ENCODE assay signal across 8 mouse cellular contexts in the genomic region with DNA sequence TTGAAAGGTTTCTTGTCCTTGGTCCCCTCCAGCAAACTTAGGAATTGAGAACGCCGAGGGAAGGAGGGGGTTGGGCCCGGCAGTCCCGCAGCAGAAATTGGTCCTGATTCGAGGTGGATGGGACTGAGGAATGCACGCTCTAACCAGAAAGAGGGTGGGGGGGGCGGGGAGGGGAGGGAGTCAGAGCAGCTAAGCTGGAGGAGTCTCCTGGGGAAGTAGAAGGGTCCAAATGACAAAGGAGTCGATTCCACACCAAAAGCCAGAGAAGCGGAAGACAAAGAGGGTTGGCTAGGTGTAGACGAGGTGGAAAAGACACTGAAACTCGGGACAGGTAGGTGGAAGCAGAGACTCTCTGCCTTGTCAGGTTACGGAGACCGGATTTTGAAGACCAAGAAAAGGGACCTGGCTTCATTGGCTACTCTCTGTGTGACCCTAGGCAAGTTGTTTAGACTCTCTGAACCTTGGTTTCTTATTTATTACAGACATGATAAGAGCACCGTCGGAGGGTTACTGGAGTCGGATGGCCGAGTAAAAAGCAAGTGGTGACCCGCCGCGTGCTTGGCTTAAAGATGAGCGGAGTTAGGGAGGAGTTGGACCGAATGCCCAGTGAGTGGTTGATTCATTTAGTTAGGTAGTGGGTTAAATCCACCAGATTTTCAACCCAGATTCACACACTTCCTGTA. TPM values are rescaled to one million over a fixed set of nuclear protein-coding genes. Genes with fewer than 3 reads are reported as not detected.
DNase-seq lines count a peak whose midpoint lies in the region; ATAC-seq and TF ChIP-seq lines count a peak whose summit lies in the region.

A gene (plus strand): TSS at position 192 of the 683 bp plus-strand sequence.

- no peak for TF ChIP-seq CTCF in small intestine, adult 2 months (IDR thresholded peaks at IDR 0.05; ENCODE audit: extremely low read depth, insufficient read length, insufficient replicate concordance, low read depth, low read length)

- peak within 1 kb of the TSS; percentile 98 for H3K27ac ChIP-seq in neural tube, embryonic 11.5 days (ENCODE audit: low read depth, low read length)
- peak within 1 kb of the TSS; percentile 98 for H3K27ac ChIP-seq in embryonic facial prominence, embryonic 13.5 days
- H3K27ac ChIP-seq in heart, embryonic 16.5 days (ENCODE audit: low read length), result peak within 1 kb of the TSS; percentile 99
- peak within 1 kb of the TSS; percentile 97 for H3K27ac ChIP-seq in small intestine, adult 2 months (ENCODE audit: insufficient read depth, low read depth, low read length)

- no peak for DNase-seq in neural tube, embryonic 11.5 days (ENCODE audit: low spot score)
- no peak for DNase-seq in neural tube, embryonic 10.5 days (ENCODE audit: extremely low spot score, low spot score)
- DNase-seq in left cerebral cortex, postnatal 4 days, result no peak
- no peak for DNase-seq in thymus, postnatal 36 days
- no peak for DNase-seq in thymus, adult 18-20 months

- WGBS in neural tube, embryonic 11.5 days, result 3% methylated on average over 22 of the region's 22 CpGs
- WGBS in embryonic facial prominence, embryonic 13.5 days, result 4% methylated on average over 22 of the region's 22 CpGs
- WGBS in heart, embryonic 16.5 days, result 6% methylated on average over 22 of the region's 22 CpGs
- 29% methylated on average over 22 of the region's 22 CpGs for WGBS in small intestine, adult 2 months

- intact Hi-C loops in left cerebral cortex, postnatal 4 days (cut with DNase I), result loop anchor here (5.0 kb wide), 2 partner anchors 66 to 79 kb away; no protein-coding TSS in a partner anchor

- ATAC-seq in neural tube, embryonic 11.5 days (ENCODE audit: insufficient read depth, low FRiP score, low TSS enrichment), result no peak
- ATAC-seq in embryonic facial prominence, embryonic 13.5 days (ENCODE audit: insufficient number of reproducible peaks, insufficient read depth, low FRiP score, low TSS enrichment, low read depth), result no peak
- ATAC-seq in heart, embryonic 16.5 days (replicated peaks; ENCODE audit: extremely low read depth, insufficient read depth, low FRiP score), result no peak

- H3K4me2 ChIP-seq in neural tube, embryonic 11.5 days (ENCODE audit: low read depth), result peak within 1 kb of the TSS; percentile 56
- H3K4me2 ChIP-seq in embryonic facial prominence, embryonic 13.5 days, result peak within 1 kb of the TSS; percentile 86
- H3K4me2 ChIP-seq in heart, embryonic 16.5 days (ENCODE audit: low read depth, low read length), result peak within 1 kb of the TSS; percentile 96

- H3K4me3 ChIP-seq in neural tube, embryonic 11.5 days (ENCODE audit: low read depth, low read length), result peak within 1 kb of the TSS; percentile 84
- H3K4me3 ChIP-seq in embryonic facial prominence, embryonic 13.5 days, result peak within 1 kb of the TSS; percentile 91
- peak within 1 kb of the TSS; percentile 94 for H3K4me3 ChIP-seq in heart, embryonic 16.5 days (ENCODE audit: low read length)
- peak within 1 kb of the TSS; percentile 87 for H3K4me3 ChIP-seq in small intestine, adult 2 months (ENCODE audit: low read depth, low read length)

- no peaks in the 10 kb centered on the region for H3K27me3 ChIP-seq in neural tube, embryonic 11.5 days (ENCODE audit: control insufficient read depth, insufficient read depth, low read length)
- H3K27me3 ChIP-seq in embryonic facial prominence, embryonic 13.5 days, result no peaks in the 10 kb centered on the region
- no peaks in the 10 kb centered on the region for H3K27me3 ChIP-seq in heart, embryonic 16.5 days (ENCODE audit: control insufficient read depth, insufficient read depth, low read length)
- H3K27me3 ChIP-seq in small intestine, adult 2 months (ENCODE audit: control insufficient read depth, insufficient read depth, low read length), result no peaks in the 10 kb centered on the region

- H3K4me1 ChIP-seq in neural tube, embryonic 11.5 days (ENCODE audit: control insufficient read depth, insufficient read depth, low read length), result peaks cover 38% of the 10 kb centered on the region
- H3K4me1 ChIP-seq in embryonic facial prominence, embryonic 13.5 days, result peaks cover 58% of the 10 kb centered on the region
- H3K4me1 ChIP-seq in heart, embryonic 16.5 days (ENCODE audit: control insufficient read depth, insufficient read depth, low read length), result peaks cover 43% of the 10 kb centered on the region
- H3K4me1 ChIP-seq in small intestine, adult 2 months (ENCODE audit: control insufficient read depth, insufficient read depth, insufficient read length, low read length), result peaks cover 10% of the 10 kb centered on the region

- H3K9ac ChIP-seq in neural tube, embryonic 11.5 days (ENCODE audit: low read length), result peak within 1 kb of the TSS; percentile 99
- H3K9ac ChIP-seq in embryonic facial prominence, embryonic 13.5 days, result peak within 1 kb of the TSS; percentile 99
- H3K9ac ChIP-seq in heart, embryonic 16.5 days (ENCODE audit: low read length), result peak within 1 kb of the TSS; percentile 100

- H3K36me3 ChIP-seq in neural tube, embryonic 11.5 days (ENCODE audit: control insufficient read depth, insufficient read depth, low read length), result peaks cover 7% of the 10 kb centered on the region
- H3K36me3 ChIP-seq in embryonic facial prominence, embryonic 13.5 days, result peaks cover 18% of the 10 kb centered on the region
- H3K36me3 ChIP-seq in heart, embryonic 16.5 days (ENCODE audit: control insufficient read depth, insufficient read depth), result peaks cover 10% of the 10 kb centered on the region
- peaks cover 8% of the 10 kb centered on the region; the same call in 1 of the 2 replicates for H3K36me3 ChIP-seq in small intestine, adult 2 months (ENCODE audit: control insufficient read depth, insufficient read depth, low read length)

- no peak for TF ChIP-seq POLR2A in small intestine, adult 2 months (IDR thresholded peaks at IDR 0.05; ENCODE audit: low read depth, low read length)

- H3K9me3 ChIP-seq in neural tube, embryonic 11.5 days (ENCODE audit: control insufficient read depth, low read length), result no peaks in the 10 kb centered on the region
- H3K9me3 ChIP-seq in embryonic facial prominence, embryonic 13.5 days, result no peaks in the 10 kb centered on the region
- H3K9me3 ChIP-seq in heart, embryonic 16.5 days (replicated peaks; ENCODE audit: control insufficient read depth, low read length), result no peaks in the 10 kb centered on the region

RNA-seq across cellular contexts. Expression of the gene that starts here (rescaled TPM):
- 70.6 and 76.7 TPM in 2 replicates for polyA plus RNA-seq in neural tube, embryonic 11.5 days (2014; fragmentation: Nextera tagmentation; extraction: Ambion mirVana)
- 54.0 and 55.8 TPM in 2 replicates for polyA plus RNA-seq in embryonic facial prominence, embryonic 13.5 days (2015; fragmentation: Nextera tagmentation; extraction: Ambion mirVana)
- 38.6 and 43.4 TPM in 2 replicates for polyA plus RNA-seq in heart, embryonic 16.5 days (2015; fragmentation: Nextera tagmentation; extraction: Ambion mirVana)
- total RNA-seq in left cerebral cortex, postnatal 4 days (2021), result 10 to 100 TPM; 42.3 to 45.5 TPM
- 8.7 and 12.3 TPM in 2 replicates for polyA plus RNA-seq in small intestine, adult 2 months (2012; rRNA removed)
